Mouse (Mus musculus) heart, postnatal 14 days (tissue): ENCODE results near the gene Mdga2. TPM values are rescaled to one million over a fixed set of nuclear protein-coding genes. Genes with fewer than 3 reads are reported as not detected.

ENCODE experiments used
- DNase-seq, 2 experiments: peaks; one replicate each; pipeline ENCODE4 v3.0.0; 2021 to 2022
- intact Hi-C: fragments of 180-260 bp; cut with DNase I; formaldehyde crosslinking; loops from one replicate; pipeline ENCODE4 v1.15.1; 2025
- long read RNA-seq, 2 experiments: library from polyadenylated mRNA; stranded (forward); transcript quantifications; one replicate each; pipeline ENCODE4 v2.0.0; 2021
- total RNA-seq, 2 experiments: library from RNA; stranded (reverse); gene quantifications; 2 replicates each; pipeline ENCODE4 v1.2.3; 2021

The Mdga2 gene
- total RNA-seq, result under 1 TPM; 0.55 to 0.98 TPM
- long read RNA-seq, experiment 1, result 0 reads
- long read RNA-seq, experiment 2, partial matches to known transcripts, result 0 of 1 reads
- long read RNA-seq, experiment 2, other reads (novel, unspliced or antisense), result 0 of 1 reads

- intact Hi-C loops, result no loop called here
- peak; percentile 3 to 11 for DNase-seq
Measured at GRCm38 (mm10) chr12:67222221-67223025, at the start of gene Mdga2. Gene Mdga2 (minus strand): TSS chr12:67222549.

GRCm38 (mm10) chr12:67267409-67267808, 45.1 kb upstream of the Mdga2 start:
- intact Hi-C loops, result no loop called here

GRCm38 (mm10) chr12:67223530-67223929, 1.2 kb upstream of the Mdga2 start:
- intact Hi-C loops, result no loop called here
- DNase-seq, result no peak

More at GRCm38 (mm10) chr12:67267409-67267808, 45.1 kb upstream of the Mdga2 start:
- no peak for DNase-seq

- DNase-seq, result peak; percentile 9 to 10
- intact Hi-C loops, result no loop called here
Measured at GRCm38 (mm10) chr12:67221329-67222220, 774 bp downstream of the Mdga2 start.

GRCm38 (mm10) chr12:67220641-67221231, 1.6 kb downstream of the Mdga2 start:
- DNase-seq, result peak; percentile 2 to 7
- intact Hi-C loops, result no loop called here

GRCm38 (mm10) chr12:67220041-67220440, 2.3 kb downstream of the Mdga2 start:
- intact Hi-C loops, result no loop called here
- no peak for DNase-seq

GRCm38 (mm10) chr12:67219564-67219963, 2.8 kb downstream of the Mdga2 start:
- DNase-seq, result no peak
- intact Hi-C loops, result no loop called here

GRCm38 (mm10) chr12:67212801-67213200, 9.5 kb downstream of the Mdga2 start:
- intact Hi-C loops, result no loop called here
- no peak for DNase-seq

GRCm38 (mm10) chr12:67178155-67178554, 44.2 kb downstream of the Mdga2 start:
- intact Hi-C loops, result no loop called here
- DNase-seq, result no peak

- DNase-seq, result no peak
- intact Hi-C loops, result no loop called here
Measured at GRCm38 (mm10) chr12:67156569-67157237, 65.6 kb downstream of the Mdga2 start.

- intact Hi-C loops, result no loop called here
- no peak for DNase-seq
Measured at GRCm38 (mm10) chr12:67153077-67153476, 69.3 kb downstream of the Mdga2 start.

- DNase-seq, result no peak
- intact Hi-C loops, result no loop called here
Measured at GRCm38 (mm10) chr12:67141605-67142004, 80.7 kb downstream of the Mdga2 start.

- no peak for DNase-seq
- intact Hi-C loops, result no loop called here
Measured at GRCm38 (mm10) chr12:67140131-67140530, 82.2 kb downstream of the Mdga2 start.

- intact Hi-C loops, result no loop called here
- no peak for DNase-seq
Measured at GRCm38 (mm10) chr12:67127457-67127856, 94.9 kb downstream of the Mdga2 start.

GRCm38 (mm10) chr12:67123874-67124273, 98.5 kb downstream of the Mdga2 start:
- intact Hi-C loops, result no loop called here
- DNase-seq, result no peak

- intact Hi-C loops, result no loop called here
- DNase-seq, result no peak
Measured at GRCm38 (mm10) chr12:67118652-67119515, 103.5 kb downstream of the Mdga2 start.

- intact Hi-C loops, result no loop called here
- no peak for DNase-seq
Measured at GRCm38 (mm10) chr12:67104171-67104570, 118.2 kb downstream of the Mdga2 start.

- intact Hi-C loops, result no loop called here
Measured at GRCm38 (mm10) chr12:67094414-67094813, 127.9 kb downstream of the Mdga2 start.

GRCm38 (mm10) chr12:67090420-67090965, 131.9 kb downstream of the Mdga2 start:
- intact Hi-C loops, result no loop called here
- DNase-seq, result no peak

More at GRCm38 (mm10) chr12:67094414-67094813, 127.9 kb downstream of the Mdga2 start:
- no peak for DNase-seq
